Mouse (Mus musculus) ES-E14 (cell line): ENCODE data around the gene Tc2n. TPM values are rescaled to one million over a fixed set of nuclear protein-coding genes. Genes with fewer than 3 reads are reported as not detected.

ENCODE experiments used
- DNase-seq: peaks from one replicate; pipeline ENCODE4 v3.0.0-alpha.2; 2013; ENCODE audit warnings: low read depth, low spot score
- H3K27ac ChIP-seq: 2 replicates; pipeline ENCODE4 v1.5.1; 2012; ENCODE audit warnings: low read depth, mild to moderate bottlenecking, low read length, moderate library complexity, mixed read lengths; ENCODE audit not compliant: poor library complexity, insufficient read depth, severe bottlenecking
- H3K36me3 ChIP-seq: 2 replicates; pipeline ENCODE4 v1.6.1; 2012; ENCODE audit warnings: mild to moderate bottlenecking, low read length, moderate library complexity, mixed read lengths; ENCODE audit not compliant: control insufficient read depth, poor library complexity, insufficient read depth, severe bottlenecking
- H3K4me1 ChIP-seq, 2 experiments: fragments of 150-350 bp in 1 of 2; sonication (generic) in 1 of 2; 2 replicates each; pipeline ENCODE4 v1.6.1; 2012; ENCODE audit warnings: low read length in 2 of 2, mild to moderate bottlenecking in 1 of 2, mixed read lengths in 1 of 2; ENCODE audit not compliant: control insufficient read depth in 2 of 2, insufficient read depth in 2 of 2, poor library complexity in 1 of 2
- H3K4me3 ChIP-seq, 2 experiments: fragments of 150-350 bp in 1 of 2; sonication (generic) in 1 of 2; 2 replicates each; pipeline ENCODE4 v1.5.1; 2012; ENCODE audit warnings: low read length in 2 of 2, low read depth in 1 of 2, mild to moderate bottlenecking in 1 of 2, mixed read lengths in 1 of 2; ENCODE audit not compliant: insufficient read depth in 1 of 2, poor library complexity in 1 of 2, severe bottlenecking in 1 of 2
- H3K9ac ChIP-seq: 2 replicates; pipeline ENCODE4 v1.6.1; 2012; ENCODE audit warnings: low read depth, mild to moderate bottlenecking, low read length, mixed read lengths; ENCODE audit not compliant: poor library complexity, insufficient read depth, severe bottlenecking
- H3K9me3 ChIP-seq: fragments of 150-350 bp; sonication (generic); 2 replicates; pipeline ENCODE4 v1.6.1; 2012; ENCODE audit warnings: low read depth, mild to moderate bottlenecking, low read length; ENCODE audit not compliant: control insufficient read depth, insufficient read depth
- CHD2 ChIP-seq: IDR thresholded peaks from 2 replicates; pipeline ENCODE4 v1.6.1; 2014; ENCODE audit warnings: mild to moderate bottlenecking, low read depth, low read length, inconsistent platforms
- HCFC1 ChIP-seq: IDR thresholded peaks from 2 replicates; pipeline ENCODE4 v1.6.1; 2012; ENCODE audit warnings: low read length, inconsistent platforms, borderline replicate concordance; ENCODE audit not compliant: insufficient read depth
- MAFK ChIP-seq: IDR thresholded peaks from 2 replicates; pipeline ENCODE4 v1.6.1; 2014; ENCODE audit warnings: mild to moderate bottlenecking, low read depth, low read length, inconsistent platforms; ENCODE audit not compliant: insufficient read depth
- ZC3H11A ChIP-seq: IDR thresholded peaks from 2 replicates; pipeline ENCODE4 v1.6.1; 2012; ENCODE audit warnings: low read depth, mild to moderate bottlenecking, inconsistent platforms, low read length, borderline replicate concordance
- ZNF384 ChIP-seq: IDR thresholded peaks from 2 replicates; pipeline ENCODE4 v1.6.1; 2012; ENCODE audit warnings: low read depth, low read length, inconsistent platforms
- in situ Hi-C, 2 experiments: fragments of 600-800 bp; cut with MboI; formaldehyde crosslinking; loops; one replicate each; pipeline ENCODE4 v1.15.1; 2025; ENCODE audit warnings: low sequenced_read_pairs in 2 of 2, inconsistent platforms in 1 of 2; ENCODE audit not compliant: unreplicated experiment in 2 of 2
- total RNA-seq: library from RNA; depleted of rRNA; stranded (reverse); fragments of 300-350 nt; gene quantifications from 2 replicates; pipeline ENCODE4 v1.2.3, GENCODE M21; 2012

The Tc2n gene
- total RNA-seq, 1 experiment = 0.36 TPM

DNA sequence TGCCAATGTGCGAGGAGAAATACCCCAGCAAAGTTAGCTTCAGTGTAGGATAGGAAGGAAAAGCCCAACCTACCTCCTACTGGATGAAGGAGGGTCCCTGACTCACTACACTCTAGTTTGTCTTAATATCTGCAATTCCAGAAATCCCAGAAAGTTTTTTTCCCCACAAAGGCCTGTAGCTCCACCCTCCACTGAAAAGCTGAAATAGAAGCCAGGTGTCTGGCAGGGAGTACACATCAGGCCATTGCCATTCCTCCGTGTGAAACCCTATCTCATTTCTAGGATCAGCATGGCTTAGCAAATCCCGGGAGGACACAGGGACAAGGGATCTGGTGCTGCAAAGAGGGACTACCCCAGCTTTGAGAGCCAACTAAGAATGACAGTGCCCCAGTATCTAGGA is 44.7 kb upstream of the Tc2n start:
- no peaks in the 10 kb centered on the region for H3K36me3 ChIP-seq
- H3K4me1 ChIP-seq = no peaks in the 10 kb centered on the region
- no peak overlapping the region for H3K27ac ChIP-seq
- no peak for TF ChIP-seq MAFK
- TF ChIP-seq HCFC1 = no peak
- TF ChIP-seq ZNF384 = no peak
- no peak for TF ChIP-seq CHD2
- TF ChIP-seq ZC3H11A = no peak
- in situ Hi-C loops = no loop called here
- H3K4me3 ChIP-seq = no peak overlapping the region
- no peak overlapping the region for H3K9ac ChIP-seq
- no peak for DNase-seq
- H3K9me3 ChIP-seq = no peaks in the 10 kb centered on the region

DNA sequence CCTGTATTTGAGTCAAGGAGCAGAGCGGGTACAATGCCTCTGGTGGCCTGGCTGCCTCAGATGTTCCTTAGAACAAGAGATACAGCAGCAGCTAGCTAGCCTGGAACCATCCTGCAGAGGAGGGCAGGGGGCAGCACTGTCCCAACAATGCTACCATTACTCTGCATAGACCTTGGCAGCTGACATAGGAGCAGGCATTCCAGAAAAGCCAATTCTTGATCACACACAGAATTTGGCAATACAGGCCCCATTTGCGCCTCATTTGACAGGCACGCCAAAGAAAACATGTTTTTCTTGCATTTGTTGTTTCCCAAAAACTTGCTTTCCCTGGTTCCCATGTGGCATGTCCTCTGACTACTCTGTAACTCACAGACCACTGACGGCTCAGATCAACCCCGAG is 43.7 kb upstream of the Tc2n start:
- no peak for DNase-seq
- H3K9me3 ChIP-seq = no peaks in the 10 kb centered on the region
- H3K27ac ChIP-seq = no peak overlapping the region
- no peaks in the 10 kb centered on the region for H3K36me3 ChIP-seq
- H3K9ac ChIP-seq = no peak overlapping the region
- no peak overlapping the region for H3K4me3 ChIP-seq
- in situ Hi-C loops = no loop called here
- no peaks in the 10 kb centered on the region for H3K4me1 ChIP-seq
- no peak for TF ChIP-seq HCFC1
- no peak for TF ChIP-seq MAFK
- TF ChIP-seq CHD2 = no peak
- TF ChIP-seq ZNF384 = no peak
- TF ChIP-seq ZC3H11A = no peak

DNA sequence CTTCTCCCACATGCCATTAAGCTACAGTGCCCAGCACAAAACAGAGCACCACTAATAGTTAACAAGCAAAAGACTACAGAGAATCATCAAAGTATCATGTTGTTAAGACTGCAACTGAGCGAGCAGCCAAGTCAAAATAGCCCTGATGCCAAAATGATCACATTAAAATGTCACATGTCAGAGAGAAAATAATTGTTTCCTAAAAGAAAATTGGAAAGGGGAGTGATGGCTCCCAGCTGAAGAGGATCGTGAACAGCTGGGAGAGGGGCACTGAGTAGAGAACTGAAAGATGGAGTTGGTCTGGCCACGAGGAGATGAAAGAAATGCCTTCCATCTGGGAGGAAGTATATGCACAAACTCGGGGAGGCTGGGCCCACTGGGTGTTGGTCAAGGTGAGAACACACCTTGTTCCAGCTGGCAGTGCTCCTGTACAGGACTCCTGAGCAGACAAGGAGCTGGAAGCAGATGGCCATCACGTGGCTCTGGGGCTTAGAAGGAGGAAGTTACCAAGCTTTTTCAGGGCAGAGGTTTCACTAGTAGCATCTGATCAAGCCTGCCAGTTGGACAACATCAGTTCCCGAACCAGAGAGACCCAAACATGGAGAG is 41.2 kb upstream of the Tc2n start:
- no peak overlapping the region for H3K9ac ChIP-seq
- no peak overlapping the region for H3K27ac ChIP-seq
- no peaks in the 10 kb centered on the region for H3K9me3 ChIP-seq
- H3K4me3 ChIP-seq = no peak overlapping the region
- H3K36me3 ChIP-seq = no peaks in the 10 kb centered on the region
- no peaks in the 10 kb centered on the region for H3K4me1 ChIP-seq
- TF ChIP-seq CHD2 = no peak
- TF ChIP-seq ZC3H11A = no peak
- TF ChIP-seq MAFK = no peak
- no peak for TF ChIP-seq ZNF384
- TF ChIP-seq HCFC1 = no peak
- DNase-seq = no peak
- in situ Hi-C loops = no loop called here

DNA sequence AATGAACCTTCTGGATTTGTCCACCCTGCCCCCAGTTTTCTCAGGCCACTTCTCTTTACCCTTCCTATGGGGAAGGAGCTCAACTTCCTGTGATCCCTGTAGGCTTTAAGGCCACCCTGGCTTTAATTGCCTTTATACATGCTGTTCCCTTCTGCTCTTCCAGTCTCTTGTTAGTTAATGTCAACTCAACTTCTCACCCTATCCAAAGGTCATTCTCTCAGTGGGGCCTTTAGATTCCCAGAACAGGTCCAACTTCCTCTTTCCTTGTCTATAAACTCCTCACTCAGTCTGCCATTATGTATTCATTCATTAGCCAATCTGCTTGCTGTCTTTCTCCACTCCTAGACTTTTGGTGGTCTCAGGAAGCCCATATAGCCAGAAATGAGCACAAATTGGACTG is 40.4 kb upstream of the Tc2n start:
- DNase-seq = no peak
- in situ Hi-C loops = no loop called here
- H3K36me3 ChIP-seq = no peaks in the 10 kb centered on the region
- H3K9ac ChIP-seq = no peak overlapping the region
- H3K4me3 ChIP-seq = no peak overlapping the region
- no peaks in the 10 kb centered on the region for H3K9me3 ChIP-seq
- TF ChIP-seq ZNF384 (no peak), CHD2 (no peak), ZC3H11A (no peak), HCFC1 (no peak), MAFK (no peak)
- H3K4me1 ChIP-seq = no peaks in the 10 kb centered on the region
- no peak overlapping the region for H3K27ac ChIP-seq

DNA sequence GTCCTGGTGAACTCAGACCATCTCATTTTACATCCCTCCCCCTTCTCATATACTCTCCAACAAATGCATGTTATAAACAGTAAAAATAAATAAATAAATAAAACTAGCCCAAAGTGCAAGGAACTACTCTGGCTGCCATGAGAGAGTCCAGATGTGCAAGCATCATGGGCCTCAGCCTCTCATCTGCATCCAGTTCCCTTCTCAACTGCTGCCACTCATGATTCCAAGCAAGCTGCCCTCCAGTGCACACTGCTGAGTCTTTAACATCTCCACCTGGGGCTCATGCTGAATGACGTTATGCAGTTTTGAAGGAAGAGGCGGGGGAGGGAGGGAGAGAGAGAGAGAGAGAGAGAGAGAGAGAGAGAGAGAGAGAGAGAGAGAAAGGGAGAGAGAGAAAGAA is 24.1 kb upstream of the Tc2n start:
- DNase-seq = no peak
- Histone ChIP-seq H3K9ac (no peak overlapping the region), H3K4me3 (no peak overlapping the region), H3K4me1 (no peaks in the 10 kb centered on the region), H3K9me3 (no peaks in the 10 kb centered on the region), H3K36me3 (no peaks in the 10 kb centered on the region), H3K27ac (no peak overlapping the region)
- in situ Hi-C loops = no loop called here
- TF ChIP-seq HCFC1 = no peak
- no peak for TF ChIP-seq ZNF384
- no peak for TF ChIP-seq CHD2
- TF ChIP-seq ZC3H11A = no peak
- TF ChIP-seq MAFK = no peak
